Mouse (Mus musculus): ENCODE data around the gene Gm3727. TPM values are rescaled to one million over a fixed set of nuclear protein-coding genes. Genes with fewer than 3 reads are reported as not detected.

Gm3727 gene
- not detected for polyA plus RNA-seq (2014; fragmentation: Illumina TruSeq; extraction: RNeasy Lipid Tissue Mini Kit (QIAGEN cat#74804); ENCODE audit: low read depth, low replicate concordance)

DNA sequence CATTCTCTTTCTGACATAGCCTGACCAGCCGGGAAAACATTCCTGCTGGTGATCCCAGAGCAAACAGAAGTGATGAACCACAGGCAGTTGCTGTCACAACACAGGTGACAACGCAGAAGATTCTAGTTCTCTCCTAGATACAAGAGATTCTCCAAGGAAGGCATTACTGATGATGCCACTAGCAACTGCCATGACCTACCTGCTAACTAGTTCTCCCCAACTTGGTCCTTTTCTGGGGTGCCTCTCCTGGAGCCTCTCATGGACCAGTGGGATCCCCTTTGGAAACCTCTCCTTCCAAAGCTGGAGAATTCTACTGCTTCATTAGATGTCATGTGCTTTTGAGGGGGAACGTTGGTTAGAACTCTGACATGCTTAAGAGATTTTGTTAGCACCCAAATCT, at the start of gene Gm3727:
Gm3727 (minus strand) TSS at position 101 of the 400 bp plus-strand sequence.

Other genes starting within 250 kb of the Gm3727 start
- gene Gm10406, start 237.3 kb downstream of the Gm3727 start, polyA plus RNA-seq (2014; fragmentation: Illumina TruSeq; extraction: RNeasy Lipid Tissue Mini Kit (QIAGEN cat#74804); ENCODE audit: low read depth, low replicate concordance), result 0.18 TPM
- gene Gm3685, start 219.7 kb downstream of the Gm3727 start, polyA plus RNA-seq (2014; fragmentation: Illumina TruSeq; extraction: RNeasy Lipid Tissue Mini Kit (QIAGEN cat#74804); ENCODE audit: low read depth, low replicate concordance), result 25.4 TPM
- gene Gm3696, start 164.1 kb downstream of the Gm3727 start, polyA plus RNA-seq (2014; fragmentation: Illumina TruSeq; extraction: RNeasy Lipid Tissue Mini Kit (QIAGEN cat#74804); ENCODE audit: low read depth, low replicate concordance), result 6.2 TPM
- gene Gm6676, start 139.3 kb downstream of the Gm3727 start, polyA plus RNA-seq (2014; fragmentation: Illumina TruSeq; extraction: RNeasy Lipid Tissue Mini Kit (QIAGEN cat#74804); ENCODE audit: low read depth, low replicate concordance), result 4.1 TPM
- gene Gm3512, start 90.2 kb downstream of the Gm3727 start, polyA plus RNA-seq (2014; fragmentation: Illumina TruSeq; extraction: RNeasy Lipid Tissue Mini Kit (QIAGEN cat#74804); ENCODE audit: low read depth, low replicate concordance), result 4.8 TPM
- 4.1 TPM for gene Gm16434, start 70.2 kb downstream of the Gm3727 start, polyA plus RNA-seq (2014; fragmentation: Illumina TruSeq; extraction: RNeasy Lipid Tissue Mini Kit (QIAGEN cat#74804); ENCODE audit: low read depth, low replicate concordance)
- gene Gm3739, start 50.3 kb upstream of the Gm3727 start, polyA plus RNA-seq (2014; fragmentation: Illumina TruSeq; extraction: RNeasy Lipid Tissue Mini Kit (QIAGEN cat#74804); ENCODE audit: low read depth, low replicate concordance), result 2.8 TPM
- 69.6 TPM for gene Gm5797, start 67.7 kb upstream of the Gm3727 start, polyA plus RNA-seq (2014; fragmentation: Illumina TruSeq; extraction: RNeasy Lipid Tissue Mini Kit (QIAGEN cat#74804); ENCODE audit: low read depth, low replicate concordance)
- 14.2 TPM for gene Gm8374, start 100.4 kb upstream of the Gm3727 start, polyA plus RNA-seq (2014; fragmentation: Illumina TruSeq; extraction: RNeasy Lipid Tissue Mini Kit (QIAGEN cat#74804); ENCODE audit: low read depth, low replicate concordance)
- gene Gm3755, start 186.2 kb upstream of the Gm3727 start, polyA plus RNA-seq (2014; fragmentation: Illumina TruSeq; extraction: RNeasy Lipid Tissue Mini Kit (QIAGEN cat#74804); ENCODE audit: low read depth, low replicate concordance), result 0.34 TPM
- gene Gm3752, start 219.0 kb upstream of the Gm3727 start, polyA plus RNA-seq (2014; fragmentation: Illumina TruSeq; extraction: RNeasy Lipid Tissue Mini Kit (QIAGEN cat#74804); ENCODE audit: low read depth, low replicate concordance), result 6.4 TPM